Mouse (Mus musculus) heart, embryonic 15.5 days (tissue): ENCODE measurements at regions not wholly inside any gene's neighbourhood (a gene's known extent, or its start where the extent isn't known, plus 50 kb on each side); places are given as distances from the start of the nearest gene placed in this dataset.

Experiments
- ATAC-seq: fragments of 200-750 bp; cut with Nextera tagmentation; replicated peaks from 2 replicates; pipeline ENCODE4 v1.8.0; 2017; ENCODE audit warnings: low read depth, moderate TSS enrichment; ENCODE audit not compliant: insufficient number of reproducible peaks, insufficient read depth, low FRiP score
- H3K27ac ChIP-seq: fragments of 300-500 bp; sonication (generic); 2 replicates; pipeline ENCODE4 v1.5.1; 2015; ENCODE audit warnings: mild to moderate bottlenecking, inconsistent platforms
- H3K27me3 ChIP-seq: fragments of 300-500 bp; sonication (generic); 2 replicates; pipeline ENCODE4 v1.6.1; 2015; ENCODE audit warnings: inconsistent platforms
- H3K36me3 ChIP-seq: fragments of 300-500 bp; sonication (generic); 2 replicates; pipeline ENCODE4 v1.6.1; 2015; ENCODE audit warnings: mild to moderate bottlenecking, inconsistent platforms
- H3K4me1 ChIP-seq: fragments of 300-500 bp; sonication (generic); replicated peaks from 2 replicates; pipeline ENCODE4 v1.6.1; 2015; ENCODE audit warnings: inconsistent platforms
- H3K4me2 ChIP-seq: fragments of 300-500 bp; sonication (generic); 2 replicates; pipeline ENCODE4 v1.6.1; 2015; ENCODE audit warnings: inconsistent platforms, mild to moderate bottlenecking, moderate library complexity
- H3K4me3 ChIP-seq: fragments of 300-500 bp; sonication (generic); 2 replicates; pipeline ENCODE4 v1.5.1; 2015; ENCODE audit warnings: mild to moderate bottlenecking, inconsistent platforms
- H3K9ac ChIP-seq: fragments of 300-500 bp; sonication (generic); 2 replicates; pipeline ENCODE4 v1.6.1; 2015; ENCODE audit warnings: mild to moderate bottlenecking, inconsistent platforms
- H3K9me3 ChIP-seq: fragments of 300-500 bp; sonication (generic); replicated peaks from 2 replicates; pipeline ENCODE4 v1.6.1; 2016; ENCODE audit warnings: inconsistent platforms
- WGBS: fragments of 180-500 bp; shearing (Covaris S2); methylation state at CpG from one replicate; pipeline ENCODE4 v1.1.7; 2015; ENCODE audit warnings: mixed read lengths; 5-methylcytosine and 5-hydroxymethylcytosine counted together

DNA sequence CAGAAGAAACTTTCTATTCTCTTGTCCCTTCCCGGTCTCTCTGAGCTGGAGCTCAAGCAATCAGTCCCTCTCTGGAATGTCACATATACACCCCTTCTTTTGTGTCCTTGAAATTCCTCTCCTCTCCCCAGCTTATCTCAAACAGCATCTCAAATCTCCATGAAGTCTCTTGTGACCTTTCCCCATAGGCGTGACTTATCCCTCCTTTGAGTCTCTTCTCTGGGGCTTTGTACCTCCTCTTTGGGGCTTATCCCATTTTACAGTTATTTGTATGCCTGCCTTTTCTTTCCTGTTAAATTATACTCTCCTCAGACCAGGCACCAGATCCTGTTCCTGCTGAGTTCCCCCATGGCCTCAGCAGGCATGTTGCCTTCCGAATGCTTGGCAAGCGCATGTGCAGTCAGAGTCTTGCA, 152.8 kb downstream of the Pten start:
- H3K9ac ChIP-seq: no peak overlapping the region
- H3K4me3 ChIP-seq: no peak overlapping the region
- H3K36me3 ChIP-seq: no peaks in the 10 kb centered on the region
- no peak overlapping the region for H3K27ac ChIP-seq
- 75% methylated on average over 4 of the region's 4 CpGs for WGBS
- no peaks in the 10 kb centered on the region for H3K27me3 ChIP-seq
- no peak for ATAC-seq
- H3K4me2 ChIP-seq: no peak overlapping the region
- peaks cover 17% of the 10 kb centered on the region for H3K4me1 ChIP-seq
- no peaks in the 10 kb centered on the region for H3K9me3 ChIP-seq

DNA sequence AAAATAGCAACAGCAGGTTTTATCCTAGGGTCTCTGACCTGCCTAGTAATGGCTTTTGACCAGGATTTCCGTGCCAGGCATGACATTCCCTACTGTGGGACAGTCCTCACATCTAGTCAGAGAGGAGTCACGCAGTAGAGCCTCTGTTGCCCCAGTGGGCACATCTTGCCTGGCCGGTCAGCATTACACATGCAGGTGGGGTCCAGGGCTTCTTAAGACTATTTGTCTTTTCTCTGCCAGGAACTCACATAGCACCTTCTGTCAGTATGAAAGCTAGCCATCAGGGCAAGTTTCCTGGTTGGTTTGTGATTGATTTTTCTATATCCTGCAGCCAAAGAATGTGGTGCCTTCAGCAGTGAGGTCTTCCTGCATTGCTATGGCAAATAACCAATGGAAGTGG, 155.0 kb downstream of the Pten start:
- no peak for ATAC-seq
- 82% methylated on average over 3 of the region's 3 CpGs for WGBS
- Histone ChIP-seq H3K36me3 (no peaks in the 10 kb centered on the region), H3K4me3 (no peak overlapping the region), H3K27ac (no peak overlapping the region), H3K27me3 (no peaks in the 10 kb centered on the region), H3K9ac (no peak overlapping the region), H3K4me1 (peaks cover 11% of the 10 kb centered on the region), H3K9me3 (no peaks in the 10 kb centered on the region), H3K4me2 (no peak overlapping the region)

DNA sequence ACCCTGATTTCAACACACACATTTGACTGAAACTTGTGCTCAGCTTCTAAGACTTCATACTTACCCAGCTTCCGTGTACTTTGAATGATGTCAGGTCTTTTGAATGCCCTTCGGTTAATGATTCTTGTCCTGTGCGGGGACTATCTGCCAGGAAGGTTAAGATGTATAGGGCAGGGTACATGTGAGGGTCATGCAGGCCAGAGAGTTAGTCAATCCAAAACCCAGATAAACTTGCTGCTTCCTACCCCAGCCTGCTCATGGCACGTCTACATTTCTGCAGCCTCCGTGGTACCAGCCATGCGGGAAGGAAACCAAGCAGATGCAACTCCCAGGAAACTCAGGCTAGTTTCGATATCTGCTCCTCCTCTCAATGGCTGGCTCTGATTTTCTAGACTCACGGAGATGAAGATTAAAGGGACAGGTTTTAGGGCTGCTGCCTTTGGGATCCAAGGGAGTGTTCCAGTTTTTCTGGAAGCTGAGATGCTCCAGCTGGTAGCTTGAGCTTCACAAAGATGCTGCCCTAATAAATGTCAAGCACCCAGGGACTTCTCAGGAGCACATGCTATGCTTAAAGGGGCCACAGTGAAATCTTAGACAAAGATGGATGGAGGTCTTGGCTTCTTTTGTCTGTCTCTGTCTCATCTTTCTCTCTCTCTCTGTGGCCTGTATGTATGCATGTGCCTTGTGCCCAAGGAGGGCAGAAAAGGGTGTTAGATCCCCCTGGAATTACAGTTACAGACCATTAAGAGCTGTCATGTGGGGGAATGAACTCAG, 159.4 kb downstream of the Pten start:
- no peak overlapping the region for H3K9ac ChIP-seq
- 80% methylated on average over 8 of the region's 8 CpGs for WGBS
- H3K9me3 ChIP-seq: no peaks in the 10 kb centered on the region
- H3K27ac ChIP-seq: no peak overlapping the region
- H3K27me3 ChIP-seq: no peaks in the 10 kb centered on the region
- no peak overlapping the region for H3K4me2 ChIP-seq
- no peaks in the 10 kb centered on the region for H3K36me3 ChIP-seq
- ATAC-seq: no peak
- H3K4me1 ChIP-seq: peaks cover 11% of the 10 kb centered on the region
- no peak overlapping the region for H3K4me3 ChIP-seq

DNA sequence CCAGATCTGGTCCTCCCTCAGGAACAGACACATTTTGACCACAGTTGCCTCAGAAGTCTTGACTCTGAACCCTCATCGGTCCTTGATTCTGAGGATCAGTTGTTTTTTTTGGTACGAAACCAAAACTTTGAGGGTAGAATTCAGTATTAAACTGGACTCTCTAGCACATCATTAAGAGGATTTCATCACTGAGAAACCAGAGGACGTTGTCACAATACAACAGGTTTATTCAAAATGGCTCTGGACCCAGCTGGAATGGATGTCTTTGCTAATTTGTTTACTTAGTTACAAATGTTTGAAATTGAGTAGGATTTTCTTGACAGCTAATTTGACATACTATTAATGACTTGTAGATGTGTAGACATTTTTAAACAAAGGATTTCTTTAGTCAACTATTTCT, 163.7 kb downstream of the Pten start:
- H3K9me3 ChIP-seq: no peaks in the 10 kb centered on the region
- H3K4me2 ChIP-seq: no peak overlapping the region
- H3K9ac ChIP-seq: no peak overlapping the region
- WGBS: 73% methylated on average over 3 of the region's 3 CpGs
- no peaks in the 10 kb centered on the region for H3K27me3 ChIP-seq
- H3K4me3 ChIP-seq: no peak overlapping the region
- no peaks in the 10 kb centered on the region for H3K36me3 ChIP-seq
- no peak for ATAC-seq
- no peak overlapping the region for H3K27ac ChIP-seq
- H3K4me1 ChIP-seq: no peaks in the 10 kb centered on the region; the same call in 1 of the 2 replicates

DNA sequence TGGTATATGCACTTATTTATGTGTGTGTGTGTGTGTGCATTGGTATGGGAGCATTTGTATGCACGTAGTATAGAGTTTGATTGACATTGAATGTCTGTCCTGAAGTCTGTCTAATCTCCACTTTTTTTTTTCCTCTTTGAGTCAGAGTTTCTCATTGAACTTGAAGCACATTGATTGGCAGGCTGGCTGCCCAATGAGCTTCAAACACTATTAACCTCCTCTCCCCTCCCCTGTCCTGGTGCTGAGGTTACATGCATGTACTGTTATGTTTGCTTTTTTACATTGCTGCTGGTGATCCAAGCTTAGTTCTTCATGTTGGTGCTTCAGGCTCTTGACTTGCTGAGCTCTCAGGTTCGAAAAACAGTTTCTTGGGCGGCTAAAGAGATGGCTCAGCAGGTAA, 166.6 kb downstream of the Pten start:
- Histone ChIP-seq H3K4me2 (no peak overlapping the region), H3K9me3 (no peaks in the 10 kb centered on the region), H3K27me3 (no peaks in the 10 kb centered on the region), H3K4me3 (no peak overlapping the region), H3K4me1 (no peaks in the 10 kb centered on the region; the same call in 1 of the 2 replicates), H3K36me3 (no peaks in the 10 kb centered on the region), H3K9ac (no peak overlapping the region), H3K27ac (no peak overlapping the region)
- WGBS: 78% methylated on average over 3 of the region's 3 CpGs
- ATAC-seq: no peak

DNA sequence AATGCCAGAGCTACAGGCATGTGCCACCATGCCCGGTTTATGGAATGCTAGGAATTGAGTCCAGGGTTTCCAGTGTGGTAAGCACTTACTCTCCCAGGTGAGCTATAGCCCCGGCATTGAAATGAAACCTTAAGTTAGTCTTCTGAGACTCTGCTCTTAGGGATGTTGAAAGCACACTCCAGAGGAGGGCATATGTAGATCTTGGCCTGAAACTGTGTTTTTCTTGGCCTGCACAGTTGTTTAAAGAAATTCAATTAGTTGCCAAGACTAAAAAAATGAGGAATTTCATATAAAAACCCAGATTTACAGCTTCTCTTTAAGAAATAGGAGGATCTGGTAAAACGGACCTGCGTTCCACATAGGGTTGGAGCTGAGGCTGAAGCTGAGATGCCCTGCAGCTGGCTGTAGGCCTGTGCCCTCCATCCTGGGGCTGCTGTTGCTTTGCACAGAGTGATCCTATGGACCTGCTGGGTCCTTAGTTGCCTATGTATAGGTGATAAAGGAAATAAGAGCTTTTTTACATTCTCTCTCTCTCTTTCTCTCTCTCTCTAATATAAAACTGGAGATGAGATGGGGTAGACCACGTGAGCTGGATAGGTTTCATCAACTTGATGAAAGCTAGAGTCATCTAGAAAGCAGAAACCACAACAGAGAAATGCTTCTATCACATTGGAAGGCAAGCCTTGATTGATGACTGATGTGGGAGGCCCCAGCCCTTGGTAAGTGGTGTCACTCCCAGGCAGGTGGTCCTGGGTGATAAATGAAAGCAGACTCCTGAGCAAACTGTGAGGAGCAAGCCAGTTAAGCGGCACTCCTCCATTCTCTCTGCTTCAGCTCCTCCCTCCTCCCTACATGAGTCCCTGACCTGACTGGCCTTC, 168.6 kb downstream of the Pten start:
- Histone ChIP-seq H3K4me1 (no peaks in the 10 kb centered on the region; the same call in 1 of the 2 replicates), H3K27me3 (no peaks in the 10 kb centered on the region), H3K27ac (no peak overlapping the region), H3K4me3 (no peak overlapping the region), H3K9me3 (no peaks in the 10 kb centered on the region), H3K4me2 (no peak overlapping the region), H3K36me3 (no peaks in the 10 kb centered on the region), H3K9ac (no peak overlapping the region)
- WGBS: 52% methylated on average over 6 of the region's 6 CpGs
- ATAC-seq: no peak

DNA sequence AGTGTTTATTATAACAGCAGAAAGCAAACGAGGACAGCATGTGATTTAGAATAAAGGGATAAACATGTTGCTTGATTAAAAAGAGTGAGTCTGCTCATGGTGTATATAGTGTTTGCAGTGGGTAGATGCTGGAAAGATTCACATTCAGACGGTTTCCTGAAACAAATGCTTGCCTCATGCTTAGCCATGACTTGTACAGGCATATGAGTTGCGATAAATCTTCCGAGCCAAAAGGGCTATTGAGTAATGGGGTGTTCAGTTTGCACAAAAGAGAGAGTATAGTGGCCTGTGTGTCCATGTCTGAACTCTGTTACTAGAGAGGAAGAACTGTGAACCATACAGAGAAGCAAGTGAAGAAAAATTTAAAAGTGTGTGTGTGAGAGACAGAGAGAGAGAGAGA, 169.3 kb downstream of the Pten start:
- WGBS: 74% methylated on average over 4 of the region's 4 CpGs

DNA sequence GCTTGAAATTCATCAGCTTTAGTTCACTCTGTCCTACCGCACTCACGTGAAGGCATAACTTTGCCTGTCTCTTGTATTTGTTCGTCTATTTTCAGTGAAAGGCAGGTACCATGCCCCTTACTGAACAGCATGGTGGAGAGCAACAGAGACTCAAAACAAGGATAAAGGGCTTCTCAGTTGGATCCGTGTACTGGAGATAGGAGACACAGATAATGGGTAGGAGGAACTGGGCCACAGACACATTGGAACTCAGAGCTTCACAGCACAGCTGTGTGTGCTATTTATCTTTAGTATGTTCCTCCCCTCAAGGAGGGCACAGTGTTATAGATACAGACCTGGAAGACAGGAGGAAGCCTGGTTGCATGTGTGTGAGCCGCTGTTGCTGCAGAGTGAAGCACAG, 176.4 kb downstream of the Pten start:
- H3K27me3 ChIP-seq: no peaks in the 10 kb centered on the region

More for the DNA sequence above, 169.3 kb downstream of the Pten start:
- Histone ChIP-seq H3K4me3 (no peak overlapping the region), H3K36me3 (no peaks in the 10 kb centered on the region), H3K4me1 (no peaks in the 10 kb centered on the region; the same call in 1 of the 2 replicates), H3K27ac (no peak overlapping the region), H3K4me2 (no peak overlapping the region), H3K27me3 (no peaks in the 10 kb centered on the region), H3K9me3 (no peaks in the 10 kb centered on the region), H3K9ac (no peak overlapping the region)
- ATAC-seq: no peak

DNA sequence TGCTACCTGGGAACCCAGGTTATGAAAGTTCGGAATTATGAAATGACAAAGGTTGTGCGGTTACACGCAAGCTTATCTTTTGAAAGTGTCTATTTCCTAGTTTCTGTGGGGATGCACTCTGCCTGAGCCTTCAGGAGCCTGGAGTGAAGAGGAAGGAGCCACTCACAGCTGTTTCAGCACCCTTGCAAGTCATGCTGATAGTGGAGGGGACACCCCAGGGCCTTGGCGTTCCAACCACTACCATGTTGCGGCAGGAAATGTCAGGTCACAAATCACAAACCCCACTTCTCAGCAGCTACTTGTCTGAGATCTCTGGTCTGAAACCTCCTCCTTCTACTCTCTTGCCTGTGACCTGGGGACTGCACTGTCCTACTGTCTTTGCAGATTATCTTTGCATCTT, 178.3 kb downstream of the Pten start:
- no peak overlapping the region for H3K27ac ChIP-seq
- no peak overlapping the region for H3K4me3 ChIP-seq
- ATAC-seq: no peak
- 70% methylated on average over 5 of the region's 5 CpGs for WGBS
- H3K9me3 ChIP-seq: no peaks in the 10 kb centered on the region
- H3K36me3 ChIP-seq: no peaks in the 10 kb centered on the region
- no peaks in the 10 kb centered on the region for H3K27me3 ChIP-seq
- no peak overlapping the region for H3K4me2 ChIP-seq
- no peaks in the 10 kb centered on the region for H3K4me1 ChIP-seq
- no peak overlapping the region for H3K9ac ChIP-seq

More for the DNA sequence above, 176.4 kb downstream of the Pten start:
- no peak overlapping the region for H3K4me3 ChIP-seq
- WGBS: 74% methylated on average over 5 of the region's 5 CpGs
- H3K36me3 ChIP-seq: no peaks in the 10 kb centered on the region
- no peak overlapping the region for H3K9ac ChIP-seq
- no peak overlapping the region for H3K4me2 ChIP-seq
- H3K4me1 ChIP-seq: no peaks in the 10 kb centered on the region
- ATAC-seq: no peak
- no peak overlapping the region for H3K27ac ChIP-seq
- no peaks in the 10 kb centered on the region for H3K9me3 ChIP-seq

DNA sequence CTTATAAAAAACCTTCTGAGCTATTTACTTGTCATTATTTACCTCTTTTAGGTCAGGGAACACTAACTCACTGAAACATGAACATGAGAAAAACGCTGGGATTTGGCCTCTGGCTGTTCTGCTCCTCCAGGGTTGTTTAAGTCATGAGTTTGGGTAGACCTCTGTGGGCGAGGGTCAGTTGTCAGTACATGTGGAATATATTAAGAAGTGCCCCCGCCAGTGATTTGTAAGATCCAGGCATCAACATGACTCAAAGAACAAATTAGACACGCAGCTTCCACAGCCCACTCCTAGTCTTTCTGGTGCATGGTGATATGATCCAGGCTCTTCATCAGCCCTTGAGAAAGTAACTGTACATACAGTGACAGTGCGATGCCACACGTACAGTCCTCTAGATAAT, 180.3 kb downstream of the Pten start:
- H3K36me3 ChIP-seq: no peaks in the 10 kb centered on the region
- H3K4me1 ChIP-seq: no peaks in the 10 kb centered on the region
- H3K9ac ChIP-seq: no peak overlapping the region
- ATAC-seq: no peak
- no peaks in the 10 kb centered on the region for H3K27me3 ChIP-seq
- H3K4me2 ChIP-seq: no peak overlapping the region
- no peak overlapping the region for H3K27ac ChIP-seq
- 72% methylated on average over 6 of the region's 6 CpGs for WGBS
- H3K9me3 ChIP-seq: no peaks in the 10 kb centered on the region
- H3K4me3 ChIP-seq: no peak overlapping the region

DNA sequence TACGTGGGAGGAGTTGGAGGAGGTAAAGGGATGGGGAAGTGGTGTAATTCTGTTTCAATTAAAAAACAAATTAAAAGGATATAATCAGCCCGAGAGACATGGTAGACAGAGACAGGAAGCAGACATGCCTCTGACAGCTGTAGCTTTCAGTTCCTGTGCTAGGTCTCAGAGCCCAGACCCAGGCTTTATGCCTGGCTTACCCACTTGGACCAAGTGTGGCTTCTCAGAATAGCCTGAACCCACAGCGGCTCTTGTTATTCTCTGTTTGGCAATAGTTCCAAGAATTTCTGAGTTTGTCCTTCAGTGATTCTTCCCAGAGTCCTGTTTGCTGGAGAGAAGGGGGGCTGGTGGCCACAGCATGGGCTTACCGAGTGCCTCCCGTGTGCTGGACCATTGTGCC, 182.4 kb downstream of the Pten start:
- H3K9ac ChIP-seq: no peak overlapping the region
- WGBS: 77% methylated on average over 5 of the region's 5 CpGs
- no peak overlapping the region for H3K4me3 ChIP-seq
- H3K9me3 ChIP-seq: no peaks in the 10 kb centered on the region
- no peaks in the 10 kb centered on the region for H3K36me3 ChIP-seq
- no peak overlapping the region for H3K27ac ChIP-seq
- no peak for ATAC-seq
- no peaks in the 10 kb centered on the region for H3K4me1 ChIP-seq
- H3K4me2 ChIP-seq: no peak overlapping the region
- H3K27me3 ChIP-seq: no peaks in the 10 kb centered on the region
